Mouse (Mus musculus): ENCODE measurements around the gene Scaf1. TPM values are rescaled to one million over a fixed set of nuclear protein-coding genes. Genes with fewer than 3 reads are reported as not detected.
A peak's percentile ranks its signal among the peaks of the same experiment; 100 is the strongest.

Scaf1 gene
- polyA plus RNA-seq, 1 experiment from 2014 or later, result 46.2 TPM

GRCm38 (mm10) chr7:45006503-45006902 is 9.7 kb downstream of the Scaf1 start:
- Histone ChIP-seq H3K4me1 (0 out of 2 replicates have a peak, but pooled peaks cover 3% of the 10 kb centered on the region), H3K4me3 (peak overlapping the region; percentile 23; the same call in 1 of the 2 replicates), H3K9me3 (no peaks in the 10 kb centered on the region), H3K27ac (replicated peaks) (no peak overlapping the region), H3K36me3 (replicated peaks) (peaks cover 100% of the 10 kb centered on the region), H3K27me3 (replicated peaks; ENCODE audit: low read depth, poor library complexity, severe bottlenecking) (no peaks in the 10 kb centered on the region)
- no peak for DNase-seq (ENCODE audit: low spot score)
- 96% methylated on average over 12 of the region's 12 CpGs for WGBS

GRCm38 (mm10) chr7:45005321-45005992 is 10.7 kb downstream of the Scaf1 start:
- Histone ChIP-seq H3K27ac (replicated peaks) (no peak overlapping the region), H3K27me3 (replicated peaks; ENCODE audit: low read depth, poor library complexity, severe bottlenecking) (no peaks in the 10 kb centered on the region), H3K4me3 (0 out of 2 replicates have a peak overlapping the region, but pooled peaks have one; percentile 4), H3K4me1 (peaks cover 4% of the 10 kb centered on the region; the same call in 1 of the 2 replicates), H3K36me3 (replicated peaks) (peaks cover 100% of the 10 kb centered on the region), H3K9me3 (no peaks in the 10 kb centered on the region)
- no peak for DNase-seq (ENCODE audit: low spot score)
- WGBS, result 89% methylated on average over 6 of the region's 6 CpGs

- Histone ChIP-seq H3K27ac (replicated peaks) (no peak overlapping the region), H3K4me3 (no peak overlapping the region), H3K27me3 (replicated peaks; ENCODE audit: low read depth, poor library complexity, severe bottlenecking) (no peaks in the 10 kb centered on the region), H3K4me1 (peaks cover 9% of the 10 kb centered on the region), H3K36me3 (replicated peaks) (peaks cover 100% of the 10 kb centered on the region), H3K9me3 (no peaks in the 10 kb centered on the region)
- 78% methylated on average over 3 of the region's 3 CpGs for WGBS
- no peak for DNase-seq (ENCODE audit: low spot score)
These were observed 11.6 kb downstream of the Scaf1 start for GRCm38 (mm10) chr7:45004546-45004945.

GRCm38 (mm10) chr7:45002440-45002839 is 13.7 kb downstream of the Scaf1 start:
- H3K4me1 ChIP-seq, result peaks cover 26% of the 10 kb centered on the region
- DNase-seq (ENCODE audit: low spot score), result no peak
- H3K9me3 ChIP-seq, result no peaks in the 10 kb centered on the region
- WGBS, result 92% methylated on average over 7 of the region's 7 CpGs
- no peak overlapping the region for H3K4me3 ChIP-seq
- H3K36me3 ChIP-seq (replicated peaks), result peaks cover 83% of the 10 kb centered on the region
- no peaks in the 10 kb centered on the region for H3K27me3 ChIP-seq (replicated peaks; ENCODE audit: low read depth, poor library complexity, severe bottlenecking)
- H3K27ac ChIP-seq (replicated peaks), result no peak overlapping the region

- no peak for DNase-seq (ENCODE audit: low spot score)
- H3K36me3 ChIP-seq (replicated peaks), result peaks cover 73% of the 10 kb centered on the region
- H3K4me1 ChIP-seq, result peaks cover 38% of the 10 kb centered on the region
- no peak overlapping the region for H3K27ac ChIP-seq (replicated peaks)
- no peaks in the 10 kb centered on the region for H3K9me3 ChIP-seq
- WGBS, result 89% methylated on average over 21 of the region's 21 CpGs
- no peaks in the 10 kb centered on the region for H3K27me3 ChIP-seq (replicated peaks; ENCODE audit: low read depth, poor library complexity, severe bottlenecking)
- peak overlapping the region; percentile 20; the same call in 1 of the 2 replicates for H3K4me3 ChIP-seq
These were observed 15.5 kb downstream of the Scaf1 start for GRCm38 (mm10) chr7:45000539-45001114.

- DNase-seq (ENCODE audit: low spot score), result no peak
- peaks cover 36% of the 10 kb centered on the region for H3K4me1 ChIP-seq
- no peaks in the 10 kb centered on the region for H3K9me3 ChIP-seq
- no peak overlapping the region for H3K27ac ChIP-seq (replicated peaks)
- 82% methylated on average over 11 of the region's 11 CpGs for WGBS
- H3K4me3 ChIP-seq, result peak overlapping the region; percentile 23; the same call in 1 of the 2 replicates
- no peaks in the 10 kb centered on the region for H3K27me3 ChIP-seq (replicated peaks; ENCODE audit: low read depth, poor library complexity, severe bottlenecking)
- peaks cover 73% of the 10 kb centered on the region for H3K36me3 ChIP-seq (replicated peaks)
These were observed 16.4 kb downstream of the Scaf1 start for GRCm38 (mm10) chr7:44999753-45000152.

- peak; percentile 67 for DNase-seq (ENCODE audit: low spot score)
- Histone ChIP-seq H3K9me3 (no peaks in the 10 kb centered on the region), H3K27me3 (replicated peaks; ENCODE audit: low read depth, poor library complexity, severe bottlenecking) (no peaks in the 10 kb centered on the region), H3K4me1 (peaks cover 36% of the 10 kb centered on the region), H3K4me3 (peak within 1 kb of the TSS; percentile 84), H3K27ac (replicated peaks) (peak within 1 kb of the TSS; percentile 95), H3K36me3 (replicated peaks) (peaks cover 73% of the 10 kb centered on the region)
- WGBS, result 4% methylated on average over 18 of the region's 18 CpGs
These were observed 17.6 kb downstream of the Scaf1 start, which contains the start of gene Bcl2l12 for GRCm38 (mm10) chr7:44998501-44998955. TSS of gene Bcl2l12 (minus strand) at chr7:44998712.

- Histone ChIP-seq H3K4me3 (peak overlapping the region; percentile 84), H3K4me1 (peaks cover 36% of the 10 kb centered on the region), H3K27ac (replicated peaks) (peak overlapping the region; percentile 95), H3K36me3 (replicated peaks) (peaks cover 73% of the 10 kb centered on the region), H3K27me3 (replicated peaks; ENCODE audit: low read depth, poor library complexity, severe bottlenecking) (no peaks in the 10 kb centered on the region), H3K9me3 (no peaks in the 10 kb centered on the region)
- no peak for DNase-seq (ENCODE audit: low spot score)
- WGBS, result 6% methylated on average over 15 of the region's 15 CpGs
These were observed 18.2 kb downstream of the Scaf1 start for GRCm38 (mm10) chr7:44997940-44998428.

- Histone ChIP-seq H3K27me3 (replicated peaks; ENCODE audit: low read depth, poor library complexity, severe bottlenecking) (no peaks in the 10 kb centered on the region), H3K36me3 (replicated peaks) (peaks cover 73% of the 10 kb centered on the region), H3K27ac (replicated peaks) (peak within 1 kb of the TSS; percentile 95), H3K4me1 (peaks cover 36% of the 10 kb centered on the region), H3K9me3 (no peaks in the 10 kb centered on the region), H3K4me3 (peak within 1 kb of the TSS; percentile 84)
- DNase-seq (ENCODE audit: low spot score), result peak; percentile 95
- under 1% methylated on average over 43 of the region's 43 CpGs for WGBS
These were observed 18.8 kb downstream of the Scaf1 start, which contains the start of gene Irf3 for GRCm38 (mm10) chr7:44997231-44997939. TSS of gene Irf3 (plus strand) at chr7:44997648.

- H3K36me3 ChIP-seq (replicated peaks), result peaks cover 73% of the 10 kb centered on the region
- H3K9me3 ChIP-seq, result no peaks in the 10 kb centered on the region
- peak overlapping the region; percentile 95 for H3K27ac ChIP-seq (replicated peaks)
These were observed 19.5 kb downstream of the Scaf1 start for GRCm38 (mm10) chr7:44996672-44997071.

GRCm38 (mm10) chr7:44986879-44987718 is 29.1 kb downstream of the Scaf1 start:
- H3K4me1 ChIP-seq, result peaks cover 39% of the 10 kb centered on the region
- H3K27ac ChIP-seq (replicated peaks), result peak overlapping the region; percentile 99
- H3K9me3 ChIP-seq, result no peaks in the 10 kb centered on the region
- WGBS, result under 1% methylated on average over 29 of the region's 29 CpGs
- H3K36me3 ChIP-seq (replicated peaks), result peaks cover 68% of the 10 kb centered on the region
- H3K4me3 ChIP-seq, result peak overlapping the region; percentile 75
- H3K27me3 ChIP-seq (replicated peaks; ENCODE audit: low read depth, poor library complexity, severe bottlenecking), result no peaks in the 10 kb centered on the region
- no peak for DNase-seq (ENCODE audit: low spot score)

More at GRCm38 (mm10) chr7:44996672-44997071, 19.5 kb downstream of the Scaf1 start:
- peaks cover 36% of the 10 kb centered on the region for H3K4me1 ChIP-seq
- H3K4me3 ChIP-seq, result peak overlapping the region; percentile 84
- H3K27me3 ChIP-seq (replicated peaks; ENCODE audit: low read depth, poor library complexity, severe bottlenecking), result no peaks in the 10 kb centered on the region
- 17% methylated on average over 10 of the region's 10 CpGs for WGBS
- DNase-seq (ENCODE audit: low spot score), result no peak
